Mouse (Mus musculus) stomach, postnatal 0 days (tissue): ENCODE results near the gene Tnfsf11.

ENCODE experiments used
- CTCF ChIP-seq: IDR thresholded peaks from 2 replicates; pipeline ENCODE4 v1.5.1; 2016; ENCODE audit warnings: antibody characterized with exemption, low read depth, mild to moderate bottlenecking, moderate library complexity
- EP300 ChIP-seq: optimal IDR thresholded peaks from 2 replicates; pipeline ENCODE3; 2016; ENCODE audit warnings: antibody characterized with exemption

- TF ChIP-seq CTCF (no peak), EP300 (no peak)
These were observed 46.6 kb downstream of the Tnfsf11 start for GRCm38 (mm10) chr14:78261246-78261645.
